Mouse (Mus musculus) bone marrow macrophage, adult 2 months (primary cell): ENCODE data around the gene Rbm44.

Experiments used
- CTCF ChIP-seq: IDR thresholded peaks from 2 replicates; pipeline ENCODE4 v1.5.1; 2012; ENCODE audit warnings: low read depth, mild to moderate bottlenecking, low read length, moderate library complexity
- POLR2A ChIP-seq: IDR thresholded peaks from 2 replicates; pipeline ENCODE4 v1.6.1; 2012; ENCODE audit warnings: mild to moderate bottlenecking, low read depth, low read length, borderline replicate concordance

- TF ChIP-seq CTCF (no peak), POLR2A (no peak)
Observed at GRCm38 (mm10) chr1:91199793-91200192, 54.9 kb downstream of the Rbm44 start.
